20 mouse cellular contexts compared by ENCODE assay signal in genomic region chr3:38009168-38009567, GRCm38 (mm10).
DNase-seq lines count a peak whose midpoint lies in the region; ATAC-seq lines count a peak whose summit lies in the region.
"Had no signal": no experiment of that assay in that cellular context is flagged by ENCODE, and none has a peak within 500 bp of the region (broad histone marks: within the 10 kb centered on the region; RNA-seq: fewer than 3 reads in every experiment).

No protein-coding gene starts in this region.

- H3K4me1 ChIP-seq in neural tube, embryonic 13.5 days (replicated peaks), result 0 out of 2 replicates have a peak, but pooled peaks cover 12% of the 10 kb centered on the region
- H3K4me1 ChIP-seq in neural tube, embryonic 15.5 days, result no peaks in the 10 kb centered on the region
- H3K4me1 ChIP-seq: forebrain, embryonic 15.5 days; heart, embryonic 12.5 days; hindbrain, embryonic 13.5 days; liver, embryonic 15.5 days had no signal

- H3K9me3 ChIP-seq in neural tube, embryonic 13.5 days, result no peaks in the 10 kb centered on the region
- H3K9me3 ChIP-seq in neural tube, embryonic 15.5 days (replicated peaks), result no peaks in the 10 kb centered on the region
- H3K9me3 ChIP-seq: embryonic facial prominence, embryonic 12.5 days; forebrain, embryonic 15.5 days; heart, embryonic 12.5 days; hindbrain, embryonic 13.5 days; intestine, embryonic 15.5 days; limb, embryonic 12.5 days; liver, embryonic 15.5 days had no signal

- no peaks in the 10 kb centered on the region for H3K27me3 ChIP-seq in neural tube, embryonic 13.5 days
- no peaks in the 10 kb centered on the region for H3K27me3 ChIP-seq in neural tube, embryonic 15.5 days (replicated peaks)
- H3K27me3 ChIP-seq: embryonic facial prominence, embryonic 12.5 days; forebrain, embryonic 15.5 days; heart, embryonic 12.5 days; hindbrain, embryonic 13.5 days; intestine, embryonic 15.5 days; limb, embryonic 12.5 days; liver, embryonic 15.5 days had no signal

- H3K4me2 ChIP-seq in neural tube, embryonic 13.5 days, result no peak overlapping the region
- H3K4me2 ChIP-seq in neural tube, embryonic 15.5 days, result no peak overlapping the region
- H3K4me2 ChIP-seq: embryonic facial prominence, embryonic 12.5 days; forebrain, embryonic 15.5 days; heart, embryonic 12.5 days; hindbrain, embryonic 13.5 days; intestine, embryonic 15.5 days; limb, embryonic 12.5 days; liver, embryonic 15.5 days had no signal

- H3K36me3 ChIP-seq in neural tube, embryonic 13.5 days, result no peaks in the 10 kb centered on the region
- H3K36me3 ChIP-seq in neural tube, embryonic 15.5 days, result no peaks in the 10 kb centered on the region
- H3K36me3 ChIP-seq: embryonic facial prominence, embryonic 12.5 days; forebrain, embryonic 15.5 days; heart, embryonic 12.5 days; hindbrain, embryonic 13.5 days; intestine, embryonic 15.5 days; limb, embryonic 12.5 days; liver, embryonic 15.5 days had no signal

- peak; percentile 5 for DNase-seq in c-Kit-positive CD71-negative TER-119-negative erythroid progenitor cells, embryonic 14.5 days (ENCODE audit: low read depth)
- DNase-seq in thymus, adult 18-20 months, result peak; percentile 52 to 61
- peak; percentile 73 for DNase-seq in thymus, postnatal 4 days
- DNase-seq in gastrocnemius, postnatal 4 days (ENCODE audit: low spot score in 2 of 2), result no peak
- no peak for DNase-seq in embryo, embryonic 9.5 days (ENCODE audit: extremely low spot score)
- DNase-seq: cerebellum, adult 8-10 months; heart, postnatal 14 days; kidney, adult 9 months; kidney, postnatal 25 days; lung, postnatal 10 days had no signal

- H3K4me3 ChIP-seq in neural tube, embryonic 13.5 days, result no peak overlapping the region
- no peak overlapping the region for H3K4me3 ChIP-seq in neural tube, embryonic 15.5 days (replicated peaks)
- H3K4me3 ChIP-seq: embryonic facial prominence, embryonic 12.5 days; forebrain, embryonic 15.5 days; heart, embryonic 12.5 days; hindbrain, embryonic 13.5 days; intestine, embryonic 15.5 days; limb, embryonic 12.5 days; liver, embryonic 15.5 days had no signal

- WGBS in neural tube, embryonic 13.5 days, result 31% methylated on average over 4 of the region's 4 CpGs
- 26% methylated on average over 4 of the region's 4 CpGs for WGBS in neural tube, embryonic 15.5 days

- no peak overlapping the region for H3K9ac ChIP-seq in neural tube, embryonic 13.5 days
- no peak overlapping the region for H3K9ac ChIP-seq in neural tube, embryonic 15.5 days (replicated peaks)
- H3K9ac ChIP-seq: embryonic facial prominence, embryonic 12.5 days; forebrain, embryonic 15.5 days; heart, embryonic 12.5 days; hindbrain, embryonic 13.5 days; intestine, embryonic 15.5 days; limb, embryonic 12.5 days; liver, embryonic 15.5 days had no signal

- no peak overlapping the region for H3K27ac ChIP-seq in neural tube, embryonic 13.5 days (replicated peaks)
- no peak overlapping the region for H3K27ac ChIP-seq in neural tube, embryonic 15.5 days (replicated peaks)
- H3K27ac ChIP-seq: embryonic facial prominence, embryonic 12.5 days; forebrain, embryonic 15.5 days; hindbrain, embryonic 13.5 days; intestine, embryonic 15.5 days; limb, embryonic 12.5 days; liver, embryonic 15.5 days had no signal

- 0 out of 2 replicates have a peak, but pooled peaks have one; percentile 36 for ATAC-seq in neural tube, embryonic 13.5 days (ENCODE audit: low read depth)
- no peak for ATAC-seq in neural tube, embryonic 15.5 days (ENCODE audit: low FRiP score)
- ATAC-seq: forebrain, embryonic 15.5 days; intestine, embryonic 15.5 days; midbrain, embryonic 16.5 days had no signal

Comparison
In these comparisons a context has a peak if more than half of its experiments do, and no peak if none do; other contexts are left out.
1. DNase-seq: peak in c-Kit-positive CD71-negative TER-119-negative erythroid progenitor cells, embryonic 14.5 days (single experiment), thymus, adult 18-20 months (2 of 2) and thymus, postnatal 4 days (single experiment); none in gastrocnemius, postnatal 4 days (0 of 2) and embryo, embryonic 9.5 days (single experiment).